Comparison of ENCODE assay signal across 11 mouse cellular contexts in the genomic region with DNA sequence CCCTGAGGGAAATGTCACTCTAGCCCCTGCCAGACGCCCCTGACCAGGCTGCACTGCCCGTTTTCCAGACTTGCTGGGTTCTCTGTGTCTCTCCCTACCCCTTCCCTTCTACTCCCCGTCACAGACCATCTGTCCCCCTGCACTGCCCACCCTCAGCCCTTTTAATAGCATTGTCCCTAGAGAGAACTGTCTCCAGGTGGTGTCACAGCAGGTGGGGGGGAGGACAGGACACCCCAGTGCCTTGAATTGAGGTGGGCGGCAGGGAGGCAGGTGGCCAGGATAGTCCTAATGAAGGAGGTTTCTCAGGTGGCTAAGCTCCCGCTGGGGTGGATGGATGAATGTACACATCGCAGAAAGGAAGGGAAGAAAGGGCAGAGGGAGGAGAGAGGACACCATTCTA. TPM values are rescaled to one million over a fixed set of nuclear protein-coding genes. Genes with fewer than 3 reads are reported as not detected.
DNase-seq lines count a peak whose midpoint lies in the region; ATAC-seq and TF ChIP-seq lines count a peak whose summit lies in the region.
"Had no signal": no experiment of that assay in that cellular context is flagged by ENCODE, and none has a peak within 500 bp of the region (broad histone marks: within the 10 kb centered on the region; RNA-seq: fewer than 3 reads in every experiment).

No protein-coding gene starts in this region.

- H3K4me2 ChIP-seq in forebrain, embryonic 14.5 days (ENCODE audit: low read length) = no peak overlapping the region
- H3K4me2 ChIP-seq in midbrain, embryonic 12.5 days (replicated peaks) = peak overlapping the region; percentile 10; the same call in 1 of the 2 replicates
- H3K4me2 ChIP-seq: liver, embryonic 11.5 days had no signal

- peak overlapping the region; percentile 36; the same call in 1 of the 2 replicates for H3K9ac ChIP-seq in forebrain, embryonic 14.5 days (ENCODE audit: low read length)
- H3K9ac ChIP-seq in midbrain, embryonic 12.5 days (replicated peaks) = peak overlapping the region; percentile 20; the same call in 1 of the 2 replicates

- no peaks in the 10 kb centered on the region for H3K9me3 ChIP-seq in E14TG2a.4 (ENCODE audit: low read length)
- H3K9me3 ChIP-seq in forebrain, embryonic 14.5 days (replicated peaks; ENCODE audit: control insufficient read depth, low read length) = no peaks in the 10 kb centered on the region
- no peaks in the 10 kb centered on the region for H3K9me3 ChIP-seq in midbrain, embryonic 12.5 days

- H3K4me1 ChIP-seq in E14TG2a.4 (replicated peaks; ENCODE audit: low read depth, low read length) = peaks cover 52% of the 10 kb centered on the region
- H3K4me1 ChIP-seq in forebrain, embryonic 14.5 days (ENCODE audit: control insufficient read depth, insufficient read depth, low read length) = peaks cover 6% of the 10 kb centered on the region; the same call in 1 of the 2 replicates
- H3K4me1 ChIP-seq in midbrain, embryonic 12.5 days = peaks cover 14% of the 10 kb centered on the region

- no peak for DNase-seq in frontal cortex, postnatal 25 days (ENCODE audit: low spot score in 2 of 2)
- DNase-seq in forebrain, embryonic 14.5 days (ENCODE audit: low spot score) = no peak
- no peak for DNase-seq in gastrocnemius, postnatal 4 days (ENCODE audit: low spot score in 2 of 2)
- no peak for DNase-seq in testis, postnatal 14 days (ENCODE audit: low spot score)
- DNase-seq: adrenal gland, postnatal 36 days had no signal

- ATAC-seq in frontal cortex, adult (ENCODE audit: low TSS enrichment) = peak; percentile 9; the same call in 1 of the 2 replicates
- peak; percentile 40; the same call in 1 of the 2 replicates for ATAC-seq in forebrain, embryonic 14.5 days
- ATAC-seq in midbrain, embryonic 12.5 days (ENCODE audit: low FRiP score, low read depth) = peak; percentile 50; the same call in 1 of the 2 replicates
- no peak for ATAC-seq in CD4-positive, CD25-positive, alpha-beta regulatory T cell, adult 4 months

- H3K27me3 ChIP-seq in E14TG2a.4 (ENCODE audit: insufficient read depth, low read length) = peaks cover 62% of the 10 kb centered on the region
- 0 out of 2 replicates have a peak, but pooled peaks cover 6% of the 10 kb centered on the region for H3K27me3 ChIP-seq in forebrain, embryonic 14.5 days (replicated peaks; ENCODE audit: control insufficient read depth, insufficient read depth, low read length)
- peaks cover 50% of the 10 kb centered on the region for H3K27me3 ChIP-seq in midbrain, embryonic 12.5 days

- no peak overlapping the region; the same call in 1 of the 2 replicates for H3K27ac ChIP-seq in forebrain, embryonic 14.5 days (ENCODE audit: low read depth, low read length)
- H3K27ac ChIP-seq in midbrain, embryonic 12.5 days (replicated peaks) = no peak overlapping the region

- 4% methylated on average over 6 of the region's 6 CpGs for WGBS in forebrain, embryonic 14.5 days
- WGBS in midbrain, embryonic 12.5 days = 8% methylated on average over 6 of the region's 6 CpGs

- no peak for TF ChIP-seq CTCF in E14TG2a.4 (conservative IDR thresholded peaks at IDR 0.05; ENCODE audit: low read length)

- H3K4me3 ChIP-seq in E14TG2a.4 (replicated peaks; ENCODE audit: low read length) = peak overlapping the region; percentile 41; the same call in 1 of the 2 replicates
- H3K4me3 ChIP-seq in forebrain, embryonic 14.5 days (ENCODE audit: low read depth, low read length) = no peak overlapping the region
- no peak overlapping the region for H3K4me3 ChIP-seq in midbrain, embryonic 12.5 days

- no peaks in the 10 kb centered on the region for H3K36me3 ChIP-seq in E14TG2a.4 (ENCODE audit: insufficient read depth, low read length)
- no peaks in the 10 kb centered on the region for H3K36me3 ChIP-seq in forebrain, embryonic 14.5 days (ENCODE audit: control insufficient read depth, insufficient read depth, low read length)
- no peaks in the 10 kb centered on the region for H3K36me3 ChIP-seq in midbrain, embryonic 12.5 days

RNA-seq across cellular contexts. Expression of gene Ndrg4, which starts 17.9 kb away (rescaled TPM):
- 154 and 209 TPM in 2 replicates for polyA plus RNA-seq in forebrain, embryonic 14.5 days (2014; fragmentation: Nextera tagmentation; extraction: Ambion mirVana)
- polyA plus RNA-seq in midbrain, embryonic 12.5 days (2016; fragmentation: Nextera tagmentation; extraction: Ambion mirVana) = 75.2 and 77.7 TPM in 2 replicates
- 10 to 100 TPM; 13.8 to 18.5 TPM for total RNA-seq in gastrocnemius, postnatal 4 days (2021)
- polyA plus RNA-seq in CD4-positive, CD25-positive, alpha-beta regulatory T cell, adult 4 months (2017; shearing (Covaris generic)) = 1 to 10 TPM in 1 of 2 experiments, under 1 TPM in 1; 0.83 to 1.6 TPM
- total RNA-seq: megakaryocyte progenitor cell, adult 5-6 weeks had no signal

RNA-seq across cellular contexts. Expression of gene Setd6, which starts 21.1 kb away (rescaled TPM):
- polyA plus RNA-seq in forebrain, embryonic 14.5 days (2014; fragmentation: Nextera tagmentation; extraction: Ambion mirVana) = 26.0 and 26.2 TPM in 2 replicates
- polyA plus RNA-seq in midbrain, embryonic 12.5 days (2016; fragmentation: Nextera tagmentation; extraction: Ambion mirVana) = 21.0 and 26.3 TPM in 2 replicates
- 1 to 10 TPM; 8.1 to 8.3 TPM for total RNA-seq in gastrocnemius, postnatal 4 days (2021)
- polyA plus RNA-seq in CD4-positive, CD25-positive, alpha-beta regulatory T cell, adult 4 months (2017; shearing (Covaris generic)) = 1 to 10 TPM; 5.3 to 7.0 TPM

Comparison
In these comparisons a context has a peak if more than half of its experiments do, and no peak if none do; other contexts are left out.
1. RNA of gene Ndrg4, which starts 17.9 kb away (polyA plus RNA-seq): 154 to 209 TPM in forebrain, embryonic 14.5 days and 75.2 to 77.7 TPM in midbrain, embryonic 12.5 days; 0.83 to 1.6 TPM in CD4-positive, CD25-positive, alpha-beta regulatory T cell, adult 4 months; every median in the first group is over 10 times any median in the second.